Comparison of ENCODE assay signal across 14 mouse cellular contexts in the genomic region with DNA sequence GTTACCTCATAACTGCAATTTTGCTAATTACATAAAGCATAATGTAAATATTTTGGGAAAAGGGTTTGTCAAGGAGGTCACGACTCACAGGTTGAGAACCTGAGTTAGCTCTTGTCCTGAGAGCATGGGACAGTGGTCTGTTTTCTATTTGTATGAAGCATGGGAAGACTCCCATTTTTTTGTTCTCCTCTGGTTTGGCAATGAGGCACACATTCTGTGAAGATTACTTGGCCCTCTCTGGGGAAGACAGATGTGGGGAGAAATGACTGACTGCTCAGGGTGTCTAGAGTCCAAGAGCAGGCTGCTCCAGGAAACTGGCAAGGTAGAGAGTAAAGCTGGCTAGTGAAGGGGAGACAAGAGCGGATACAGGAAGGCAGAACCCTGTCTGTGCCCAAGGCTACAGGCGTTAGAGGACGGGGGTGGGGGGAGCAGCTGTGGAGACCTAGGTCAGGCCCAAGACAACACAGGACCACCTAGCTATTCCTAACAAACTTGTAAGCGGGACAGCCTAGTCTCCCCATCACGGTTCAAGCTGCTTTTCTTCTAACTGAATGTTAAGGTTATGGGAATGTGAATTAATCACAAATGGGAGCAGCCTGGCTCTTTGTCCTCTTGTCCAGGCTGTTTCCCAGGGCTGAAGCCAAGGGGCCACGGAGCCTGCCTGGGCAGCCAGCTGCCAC. TPM values are rescaled to one million over a fixed set of nuclear protein-coding genes. Genes with fewer than 3 reads are reported as not detected.
A peak's percentile ranks its signal among the peaks of the same experiment; 100 is the strongest.
DNase-seq lines count a peak whose midpoint lies in the region; ATAC-seq lines count a peak whose summit lies in the region.
"Had no signal": no experiment of that assay in that cellular context is flagged by ENCODE, and none has a peak within 500 bp of the region (broad histone marks: within the 10 kb centered on the region; RNA-seq: fewer than 3 reads in every experiment).

No protein-coding gene starts in this region.

- no peak for ATAC-seq in embryonic facial prominence, embryonic 15.5 days (ENCODE audit: insufficient number of reproducible peaks, low FRiP score, low TSS enrichment, low read depth)
- no peak for ATAC-seq in hindbrain, embryonic 16.5 days
- ATAC-seq in neural tube, embryonic 15.5 days (ENCODE audit: low FRiP score), result no peak

- no peaks in the 10 kb centered on the region for H3K27me3 ChIP-seq in embryonic facial prominence, embryonic 15.5 days
- no peaks in the 10 kb centered on the region for H3K27me3 ChIP-seq in hindbrain, embryonic 16.5 days (replicated peaks; ENCODE audit: control insufficient read depth, insufficient read depth, low read length)
- H3K27me3 ChIP-seq in neural tube, embryonic 15.5 days (replicated peaks), result no peaks in the 10 kb centered on the region
- H3K27me3 ChIP-seq: liver, embryonic 15.5 days had no signal

- no peak overlapping the region for H3K4me2 ChIP-seq in embryonic facial prominence, embryonic 15.5 days (replicated peaks)
- H3K4me2 ChIP-seq in hindbrain, embryonic 16.5 days (ENCODE audit: low read length), result no peak overlapping the region
- no peak overlapping the region for H3K4me2 ChIP-seq in neural tube, embryonic 15.5 days
- H3K4me2 ChIP-seq: liver, embryonic 15.5 days had no signal

- H3K4me1 ChIP-seq in embryonic facial prominence, embryonic 15.5 days, result peaks cover 33% of the 10 kb centered on the region
- H3K4me1 ChIP-seq in hindbrain, embryonic 16.5 days (ENCODE audit: control insufficient read depth, insufficient read depth, low read depth, low read length), result peaks cover 23% of the 10 kb centered on the region
- peaks cover 34% of the 10 kb centered on the region for H3K4me1 ChIP-seq in neural tube, embryonic 15.5 days

- peak; percentile 43 to 45 for DNase-seq in cerebellum, postnatal 10 days
- no peak for DNase-seq in cerebellum, adult 11 months
- no peak for DNase-seq in spleen, adult 18-20 months
- no peak for DNase-seq in layer of hippocampus, postnatal 14 days (ENCODE audit: low spot score in 2 of 2)
- no peak for DNase-seq in kidney, postnatal 36 days
- DNase-seq: adrenal gland, postnatal 10 days; heart, adult 18-20 months; heart, postnatal 4 days had no signal

- H3K9me3 ChIP-seq in embryonic facial prominence, embryonic 15.5 days (replicated peaks), result no peaks in the 10 kb centered on the region
- no peaks in the 10 kb centered on the region for H3K9me3 ChIP-seq in hindbrain, embryonic 16.5 days (ENCODE audit: control insufficient read depth, low read length)
- no peaks in the 10 kb centered on the region for H3K9me3 ChIP-seq in neural tube, embryonic 15.5 days (replicated peaks)
- H3K9me3 ChIP-seq: G1E; liver, embryonic 15.5 days had no signal

- H3K9ac ChIP-seq in embryonic facial prominence, embryonic 15.5 days, result no peak overlapping the region
- no peak overlapping the region for H3K9ac ChIP-seq in hindbrain, embryonic 16.5 days (ENCODE audit: low read depth, low read length)
- no peak overlapping the region for H3K9ac ChIP-seq in neural tube, embryonic 15.5 days (replicated peaks)
- H3K9ac ChIP-seq: liver, embryonic 15.5 days had no signal

- peak overlapping the region; percentile 77 for H3K27ac ChIP-seq in embryonic facial prominence, embryonic 15.5 days (replicated peaks)
- H3K27ac ChIP-seq in hindbrain, embryonic 16.5 days (ENCODE audit: low read depth, low read length), result peak overlapping the region; percentile 21; the same call in 1 of the 2 replicates
- peak overlapping the region; percentile 33; the same call in 1 of the 2 replicates for H3K27ac ChIP-seq in neural tube, embryonic 15.5 days (replicated peaks)
- H3K27ac ChIP-seq: kidney, postnatal 0 days; liver, embryonic 15.5 days had no signal

- 60% methylated on average over 7 of the region's 7 CpGs for WGBS in embryonic facial prominence, embryonic 15.5 days
- WGBS in hindbrain, embryonic 16.5 days, result 35% methylated on average over 7 of the region's 7 CpGs
- WGBS in neural tube, embryonic 15.5 days, result 33% methylated on average over 7 of the region's 7 CpGs

- H3K36me3 ChIP-seq in embryonic facial prominence, embryonic 15.5 days, result peaks cover 48% of the 10 kb centered on the region
- H3K36me3 ChIP-seq in hindbrain, embryonic 16.5 days (ENCODE audit: control insufficient read depth, insufficient read depth, low read length), result peaks cover 42% of the 10 kb centered on the region
- peaks cover 50% of the 10 kb centered on the region for H3K36me3 ChIP-seq in neural tube, embryonic 15.5 days

- no peak overlapping the region for H3K4me3 ChIP-seq in embryonic facial prominence, embryonic 15.5 days (replicated peaks)
- no peak overlapping the region for H3K4me3 ChIP-seq in hindbrain, embryonic 16.5 days (ENCODE audit: low read length)
- H3K4me3 ChIP-seq in neural tube, embryonic 15.5 days (replicated peaks), result no peak overlapping the region
- H3K4me3 ChIP-seq: liver, embryonic 15.5 days had no signal

RNA-seq across cellular contexts. Expression of a gene that starts 9.7 kb away (rescaled TPM):
- 20.1 and 20.7 TPM in 2 replicates for polyA plus RNA-seq in embryonic facial prominence, embryonic 15.5 days (2015; fragmentation: Nextera tagmentation; extraction: Ambion mirVana)
- polyA plus RNA-seq in hindbrain, embryonic 16.5 days (2015; fragmentation: Nextera tagmentation; extraction: Ambion mirVana), result 34.5 and 34.7 TPM in 2 replicates
- 34.4 and 35.0 TPM in 2 replicates for polyA plus RNA-seq in neural tube, embryonic 15.5 days (2015; fragmentation: Nextera tagmentation; extraction: Ambion mirVana)
- total RNA-seq in layer of hippocampus, postnatal 14 days (2021), result 100 to 1,000 TPM; 184 to 194 TPM

RNA-seq across cellular contexts. Expression of a gene that starts 19.9 kb away (rescaled TPM):
- polyA plus RNA-seq in embryonic facial prominence, embryonic 15.5 days (2015; fragmentation: Nextera tagmentation; extraction: Ambion mirVana), result 117 and 120 TPM in 2 replicates
- 216 and 224 TPM in 2 replicates for polyA plus RNA-seq in hindbrain, embryonic 16.5 days (2015; fragmentation: Nextera tagmentation; extraction: Ambion mirVana)
- polyA plus RNA-seq in neural tube, embryonic 15.5 days (2015; fragmentation: Nextera tagmentation; extraction: Ambion mirVana), result 206 and 219 TPM in 2 replicates
- total RNA-seq in layer of hippocampus, postnatal 14 days (2021), result 100 to 1,000 TPM; 199 to 200 TPM

RNA-seq across cellular contexts. Expression of a gene that starts 41.4 kb away (rescaled TPM):
- 41.7 TPM in 2 replicates for polyA plus RNA-seq in embryonic facial prominence, embryonic 15.5 days (2015; fragmentation: Nextera tagmentation; extraction: Ambion mirVana)
- polyA plus RNA-seq in hindbrain, embryonic 16.5 days (2015; fragmentation: Nextera tagmentation; extraction: Ambion mirVana), result 10.8 and 11.1 TPM in 2 replicates
- 5.5 and 12.4 TPM in 2 replicates for polyA plus RNA-seq in neural tube, embryonic 15.5 days (2015; fragmentation: Nextera tagmentation; extraction: Ambion mirVana)
- total RNA-seq in layer of hippocampus, postnatal 14 days (2021), result 10 to 100 TPM; 12.6 to 12.9 TPM

Comparison
In these comparisons a context has a peak if more than half of its experiments do, and no peak if none do; other contexts are left out.
1. DNase-seq: peak in cerebellum, postnatal 10 days (2 of 2); none in cerebellum, adult 11 months (single experiment), spleen, adult 18-20 months (0 of 2), layer of hippocampus, postnatal 14 days (0 of 2) and kidney, postnatal 36 days (0 of 2).
2. H3K27ac ChIP-seq: peak in every context shown above with its lines; median percentile 77 in embryonic facial prominence, embryonic 15.5 days; 33 in neural tube, embryonic 15.5 days; 21 in hindbrain, embryonic 16.5 days.